Mouse (Mus musculus) adrenal gland, adult 18-20 months (tissue): Measurements from ENCODE around the gene Art2b. TPM values are rescaled to one million over a fixed set of nuclear protein-coding genes. Genes with fewer than 3 reads are reported as not detected.

Experiments used
- total RNA-seq, 2 experiments: library from RNA; stranded (reverse); gene quantifications; 1 replicate in 1 of 2; 2 replicates in 1 of 2; pipeline ENCODE4 v1.2.3; 2021

The Art2b gene
- total RNA-seq, 2 experiments from 2014 or later = 0.19 TPM; not detected in 1

Other genes with a start within 250 kb of the Art2b start
- 10 to 100 TPM; 24.9 to 39.1 TPM for gene Arap1, start 237.5 kb downstream of the Art2b start, total RNA-seq
- 1 to 10 TPM in 1 of 2 experiments, not detected in 1; 3.4 TPM for gene Gm45837, start 174.7 kb downstream of the Art2b start, total RNA-seq
- gene Pde2a, start 163.9 kb downstream of the Art2b start, total RNA-seq = 100 to 1,000 TPM; 157 to 186 TPM
- gene Clpb, start 78.0 kb upstream of the Art2b start, total RNA-seq = 100 to 1,000 TPM in 1 of 2 experiments, 10 to 100 TPM in 1; 90.8 to 113 TPM
- gene Phox2a, start 232.7 kb upstream of the Art2b start, total RNA-seq = 10 to 100 TPM; 17.9 to 29.5 TPM